Mouse (Mus musculus): Measurements from ENCODE around the gene Ttbk2.

DNA sequence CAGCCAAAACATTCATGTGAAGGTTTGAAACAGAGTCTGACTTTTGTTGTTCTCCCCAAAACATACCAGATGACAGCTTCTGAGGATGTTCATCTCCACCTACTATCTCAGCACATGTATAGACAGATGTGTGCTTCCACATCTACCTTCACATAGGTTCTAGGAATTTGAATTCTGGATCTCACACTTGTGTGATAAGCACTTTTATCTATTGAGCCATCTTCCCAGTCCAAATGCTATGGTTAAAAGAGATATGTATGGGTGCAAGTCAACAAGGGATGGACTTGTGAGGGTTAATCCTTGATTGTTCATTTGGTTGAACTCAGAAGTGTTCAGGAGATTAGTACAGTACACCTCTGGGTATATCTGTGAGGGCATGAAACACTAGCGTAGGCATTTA lies 5.1 kb downstream of the Ttbk2 start:
- no peak for TF ChIP-seq GATA1 (IDR thresholded peaks at IDR 0.05; ENCODE audit: borderline replicate concordance, low read length)
- no peak for TF ChIP-seq FLI1 (IDR thresholded peaks at IDR 0.05; ENCODE audit: low read length)
